Mouse (Mus musculus): ENCODE results near the gene Abcg5. TPM values are rescaled to one million over a fixed set of nuclear protein-coding genes. Genes with fewer than 3 reads are reported as not detected.

The Abcg5 gene
- not detected in 2 replicates for total RNA-seq (2015; ENCODE audit: low replicate concordance)
- not detected in 2 replicates for total RNA-seq (2017; ENCODE audit: low replicate concordance)

DNA sequence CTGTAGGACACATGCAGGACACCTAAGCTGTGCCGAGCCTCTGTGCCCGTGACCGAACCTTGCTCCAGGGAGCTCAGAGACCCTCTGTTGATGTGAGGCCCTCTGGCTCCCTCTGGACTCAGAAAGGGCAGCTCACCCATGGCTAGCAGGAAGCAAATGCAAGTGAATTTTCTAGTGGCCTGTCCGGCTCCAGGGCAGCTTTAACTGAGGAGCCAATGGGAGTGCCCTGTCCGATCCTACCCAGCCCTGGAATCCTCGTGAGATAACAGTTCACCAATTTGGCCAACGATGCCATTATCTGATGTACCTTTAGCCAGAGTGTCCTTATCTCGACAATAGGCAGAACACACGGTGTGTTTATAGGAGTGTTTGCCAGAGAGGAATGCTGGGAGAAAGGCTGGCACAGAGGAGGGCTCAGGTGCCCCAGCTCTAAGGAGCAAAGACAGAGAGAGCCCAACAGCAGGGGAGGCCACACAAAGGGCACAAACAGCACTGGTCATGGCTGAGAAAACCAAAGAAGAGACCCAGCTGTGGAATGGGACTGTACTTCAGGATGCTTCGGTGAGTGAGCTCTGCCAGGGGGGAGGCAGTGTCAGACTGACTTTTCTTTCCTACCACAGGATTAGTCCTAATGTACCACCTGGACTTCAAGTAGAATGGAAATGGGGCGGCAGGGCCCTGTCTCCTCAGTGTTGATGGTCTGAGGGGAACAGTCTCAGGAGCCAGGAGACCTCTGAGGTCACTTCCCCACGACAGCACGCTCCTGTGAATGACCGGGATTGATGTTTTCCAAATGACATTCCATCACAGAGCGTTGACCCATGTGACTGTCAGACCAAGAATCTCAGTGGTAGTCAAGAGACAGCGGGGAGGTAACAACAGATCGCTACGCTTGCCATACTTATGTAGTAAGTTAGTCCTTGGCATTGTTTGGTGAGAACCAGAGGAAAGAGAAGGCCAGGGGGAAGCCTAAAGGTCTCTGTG, at the start of gene Abcg5:
Gene Abcg5, minus strand, starts transcription at position 278 of the 984 bp plus-strand sequence.
- ATAC-seq (replicated peaks; ENCODE audit: low FRiP score, poor library complexity, severe bottlenecking), result no peak

DNA sequence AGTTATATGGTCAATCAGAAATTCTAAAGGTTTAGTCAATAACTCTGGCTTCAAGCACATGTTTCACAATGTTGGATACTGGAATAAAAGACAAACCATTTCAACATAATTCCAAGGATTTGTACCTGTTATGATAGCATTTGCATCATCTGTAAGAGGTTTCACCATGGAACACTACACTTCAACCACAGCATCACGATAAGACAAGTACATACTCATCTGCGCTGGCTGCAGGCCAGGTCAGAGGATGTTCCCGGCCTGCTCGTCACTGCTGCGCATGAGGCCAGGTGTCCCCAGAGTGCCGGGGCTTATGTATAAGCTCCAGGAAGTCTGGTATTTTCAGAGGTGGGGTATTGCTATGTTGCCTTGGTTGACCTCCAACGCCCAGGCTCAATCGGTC, 49.8 kb upstream of the Abcg5 start:
- peak; percentile 71 for ATAC-seq (replicated peaks; ENCODE audit: low FRiP score, poor library complexity, severe bottlenecking)

DNA sequence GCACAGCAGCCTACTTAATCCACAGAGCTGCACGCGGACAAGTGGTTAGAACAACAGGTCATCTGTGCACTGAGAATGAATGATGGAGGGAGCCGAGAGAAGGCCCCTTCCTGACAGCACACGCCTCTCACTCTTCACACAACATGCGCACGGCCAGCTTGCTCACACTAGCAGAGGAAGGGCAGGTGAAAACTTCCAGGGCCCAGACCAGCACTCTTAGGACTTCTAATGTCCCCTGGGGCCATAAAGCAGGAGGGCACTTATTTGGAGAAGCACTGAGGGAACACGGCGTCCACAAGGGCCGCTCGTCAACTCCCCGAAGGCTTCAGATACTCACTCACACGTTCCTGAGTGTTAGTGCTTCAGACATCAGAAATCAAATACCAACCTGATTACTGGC, 48.5 kb upstream of the Abcg5 start:
- ATAC-seq (replicated peaks; ENCODE audit: low FRiP score, poor library complexity, severe bottlenecking), result no peak

DNA sequence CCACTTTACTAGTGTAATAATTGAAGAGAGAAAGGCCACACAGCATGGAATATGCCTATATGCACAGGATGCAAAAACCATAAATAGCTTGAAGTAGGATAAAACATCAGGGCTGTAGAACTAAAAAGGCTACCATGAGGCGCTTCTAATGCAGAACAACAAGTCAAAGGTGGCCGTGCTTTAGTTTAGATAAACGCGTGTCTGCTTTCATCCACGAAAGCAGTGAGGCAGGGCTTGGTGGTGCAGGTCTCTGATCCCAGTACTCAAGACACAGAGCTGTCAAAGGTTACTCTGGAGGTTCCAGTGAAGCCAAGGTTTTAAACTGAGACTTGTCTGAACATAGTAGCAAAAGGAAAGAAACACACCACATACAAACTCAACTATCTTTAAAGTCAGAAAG, 46.3 kb upstream of the Abcg5 start:
- no peak for ATAC-seq (replicated peaks; ENCODE audit: low FRiP score, poor library complexity, severe bottlenecking)

DNA sequence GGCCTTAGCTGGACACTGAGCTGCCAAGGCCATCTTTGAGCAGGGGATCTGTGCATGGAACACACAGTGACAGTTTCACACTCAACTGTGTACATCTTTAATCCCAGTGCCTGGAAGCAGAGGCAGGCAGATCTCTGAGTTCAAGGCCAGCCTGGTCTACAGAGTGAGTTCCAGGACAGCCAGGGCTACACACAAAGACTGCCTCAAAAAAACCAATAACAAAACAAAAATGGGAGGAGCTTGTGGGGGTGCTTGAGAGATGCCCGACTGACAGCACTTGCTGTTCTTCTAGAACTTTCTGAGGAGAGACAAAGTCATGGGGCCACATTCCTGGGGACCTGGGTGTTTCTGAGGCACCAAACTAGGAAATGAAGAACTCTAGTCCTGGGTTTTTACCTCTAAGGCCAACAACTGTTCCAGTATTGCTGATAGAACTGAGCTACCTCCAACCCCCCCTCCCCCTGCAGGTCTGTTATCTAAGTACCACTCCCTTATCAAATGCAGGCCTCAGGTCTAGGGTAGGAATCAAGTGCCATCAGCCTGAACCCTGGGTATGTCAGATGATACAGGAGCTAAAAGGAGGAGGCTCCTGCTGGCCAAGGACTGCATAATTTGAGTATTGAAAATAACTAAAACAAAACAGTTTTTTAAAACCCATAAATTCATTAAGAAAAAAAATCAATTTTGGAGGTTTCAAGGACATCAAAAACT, 45.5 kb upstream of the Abcg5 start:
- peak; percentile 88 for ATAC-seq (replicated peaks; ENCODE audit: low FRiP score, poor library complexity, severe bottlenecking)

DNA sequence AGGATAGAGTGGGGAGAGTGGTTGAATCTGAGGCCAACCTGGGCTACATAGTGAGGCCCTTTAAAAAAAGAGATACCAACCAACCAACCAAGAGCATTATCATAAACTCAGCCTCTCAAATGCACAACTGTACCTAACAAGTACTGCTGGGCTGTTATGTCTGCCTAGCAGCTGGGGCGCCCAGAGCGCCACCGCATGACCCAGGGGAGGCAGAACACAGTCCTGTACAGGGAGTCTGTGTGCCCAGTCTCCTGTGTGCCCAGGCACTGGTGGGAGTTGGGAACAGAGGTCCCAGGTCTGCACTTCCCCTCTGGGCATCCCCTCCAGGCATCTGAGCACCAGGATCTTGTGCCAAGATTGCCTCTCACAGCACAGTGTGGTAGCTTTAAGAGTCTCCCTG, 42.4 kb upstream of the Abcg5 start:
- no peak for ATAC-seq (replicated peaks; ENCODE audit: low FRiP score, poor library complexity, severe bottlenecking)

DNA sequence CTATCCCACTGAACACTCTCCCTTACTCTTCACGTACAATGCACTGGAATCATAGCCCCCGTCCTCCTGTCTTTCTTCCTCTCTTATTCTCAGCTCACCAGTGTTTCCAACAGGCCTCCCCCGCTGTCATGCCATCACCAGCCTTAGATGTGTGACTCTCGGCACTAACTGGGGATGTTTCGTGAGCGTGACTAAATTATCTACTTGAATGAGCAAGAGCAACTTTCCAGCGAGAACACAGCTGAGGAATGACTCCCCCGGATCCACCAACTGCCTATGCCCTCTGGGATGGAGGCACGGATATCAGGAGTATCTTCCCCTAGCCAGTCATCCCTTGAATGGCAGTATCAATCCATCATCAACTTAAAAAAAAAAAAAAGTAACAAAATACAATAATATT, 41.2 kb upstream of the Abcg5 start:
- ATAC-seq (replicated peaks; ENCODE audit: low FRiP score, poor library complexity, severe bottlenecking), result no peak

DNA sequence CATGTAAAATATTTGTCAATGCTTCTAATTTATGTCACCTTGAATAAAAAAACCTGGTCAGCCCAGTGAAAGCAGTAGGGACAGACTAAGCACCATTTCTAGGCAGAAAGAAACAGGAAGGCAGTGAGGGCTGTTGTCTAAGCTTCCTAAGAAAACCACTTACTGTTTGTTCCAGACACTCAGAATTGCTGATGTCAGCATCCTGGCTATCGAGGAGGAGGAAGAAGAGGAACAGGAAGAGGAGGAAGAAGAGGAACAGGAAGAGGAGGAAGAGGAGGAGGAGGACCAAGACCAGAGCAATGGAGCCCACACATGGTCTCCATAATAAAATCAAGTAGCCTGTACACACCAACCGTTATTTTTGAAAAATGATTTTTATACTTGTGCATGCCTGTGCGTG, 36.3 kb upstream of the Abcg5 start:
- no peak for ATAC-seq (replicated peaks; ENCODE audit: low FRiP score, poor library complexity, severe bottlenecking)

DNA sequence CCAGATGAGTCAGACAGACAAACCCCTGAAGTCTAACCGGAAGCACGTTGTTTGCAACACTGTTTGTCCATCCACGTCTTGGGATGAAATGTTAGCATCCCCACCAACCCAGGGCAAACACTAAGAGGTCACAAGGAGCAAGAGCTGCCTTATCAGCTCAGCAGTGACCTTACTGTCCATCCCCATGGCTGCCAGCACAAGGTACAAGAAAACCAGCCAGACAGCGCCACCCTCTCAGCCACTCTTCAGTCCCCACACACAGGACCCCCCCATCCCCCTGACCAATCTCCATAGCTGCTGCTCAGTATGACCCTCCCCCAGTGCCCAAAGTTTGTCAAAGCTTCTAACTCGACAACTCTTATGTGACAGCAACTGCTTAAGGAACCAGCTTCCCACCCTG, 34.6 kb upstream of the Abcg5 start:
- ATAC-seq (replicated peaks; ENCODE audit: low FRiP score, poor library complexity, severe bottlenecking), result no peak

DNA sequence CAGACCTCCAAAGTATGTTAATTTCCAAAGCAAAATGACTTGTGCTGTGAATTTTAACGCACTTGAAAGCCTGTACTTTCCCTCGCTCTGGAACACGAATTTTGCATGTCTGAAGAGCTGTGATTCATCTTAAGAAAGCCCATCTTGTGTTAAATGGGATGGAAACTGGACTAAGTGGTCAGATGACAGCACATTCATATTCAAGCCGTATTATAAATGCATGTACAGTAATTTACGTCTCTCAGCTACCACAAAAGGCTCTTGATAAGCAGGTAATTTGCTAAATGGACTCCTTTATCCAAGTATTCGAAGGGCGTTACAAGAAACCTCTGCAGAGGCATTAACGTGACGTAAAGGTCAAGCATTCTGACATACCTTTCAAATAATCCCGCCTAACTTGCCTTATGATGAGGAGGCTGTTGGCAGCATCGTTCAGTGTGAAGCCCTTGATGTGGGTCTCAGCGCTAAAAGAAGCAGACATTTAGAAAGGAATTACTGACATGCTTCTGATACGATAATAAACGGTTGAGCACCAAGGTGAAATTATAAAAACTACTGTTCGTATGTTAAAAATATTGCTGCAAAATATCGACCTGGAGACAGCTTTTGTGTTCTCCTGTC, 33.6 kb upstream of the Abcg5 start:
- ATAC-seq (replicated peaks; ENCODE audit: low FRiP score, poor library complexity, severe bottlenecking), result no peak

DNA sequence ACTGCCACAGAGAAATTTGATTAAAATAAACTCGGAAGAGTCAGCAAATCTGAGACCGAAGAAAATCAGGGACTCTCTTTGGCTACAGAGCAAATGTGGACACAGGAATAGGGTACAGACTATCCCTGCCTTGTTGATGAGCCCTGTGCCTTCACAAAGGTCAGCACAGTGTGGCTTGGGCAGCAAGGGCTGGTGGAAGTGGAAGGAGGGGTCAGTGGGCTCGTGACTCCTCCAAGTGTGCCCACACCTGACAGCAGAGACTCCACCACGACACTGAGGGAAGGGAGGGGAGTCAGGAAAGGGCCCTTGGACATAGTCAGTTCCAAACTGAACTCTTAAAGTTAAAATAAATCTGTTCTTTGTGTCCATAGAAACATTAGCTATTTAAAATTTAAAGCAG, 32.1 kb upstream of the Abcg5 start:
- ATAC-seq (replicated peaks; ENCODE audit: low FRiP score, poor library complexity, severe bottlenecking), result no peak

DNA sequence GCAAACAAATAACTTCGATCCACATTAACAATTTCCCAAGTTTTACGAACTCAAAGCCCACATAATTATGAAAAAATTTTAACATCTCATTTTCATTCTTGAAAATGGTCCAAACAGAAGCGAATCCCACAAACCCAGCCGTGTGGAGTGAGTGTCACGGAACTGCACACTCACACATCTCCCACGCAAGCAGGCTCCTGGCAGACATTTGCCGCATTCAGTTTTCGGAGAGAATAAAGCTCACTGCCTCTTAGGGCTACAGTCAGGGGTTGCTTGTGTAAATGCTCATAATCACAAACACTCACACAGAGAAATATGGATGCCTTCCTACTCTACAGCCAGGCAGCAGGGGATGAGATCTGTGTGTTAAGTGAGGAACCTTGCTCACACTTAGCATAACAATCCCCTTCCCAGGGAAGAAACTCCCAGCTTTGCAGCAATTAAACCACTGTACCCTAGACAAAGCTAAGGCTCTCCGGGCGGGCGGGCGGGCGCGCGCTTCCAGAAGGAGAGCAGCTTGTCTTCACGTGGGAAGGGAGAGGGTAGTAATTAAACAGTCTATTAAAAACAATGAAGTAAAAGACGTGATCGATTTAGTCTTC, 30.9 kb upstream of the Abcg5 start:
- no peak for ATAC-seq (replicated peaks; ENCODE audit: low FRiP score, poor library complexity, severe bottlenecking)

DNA sequence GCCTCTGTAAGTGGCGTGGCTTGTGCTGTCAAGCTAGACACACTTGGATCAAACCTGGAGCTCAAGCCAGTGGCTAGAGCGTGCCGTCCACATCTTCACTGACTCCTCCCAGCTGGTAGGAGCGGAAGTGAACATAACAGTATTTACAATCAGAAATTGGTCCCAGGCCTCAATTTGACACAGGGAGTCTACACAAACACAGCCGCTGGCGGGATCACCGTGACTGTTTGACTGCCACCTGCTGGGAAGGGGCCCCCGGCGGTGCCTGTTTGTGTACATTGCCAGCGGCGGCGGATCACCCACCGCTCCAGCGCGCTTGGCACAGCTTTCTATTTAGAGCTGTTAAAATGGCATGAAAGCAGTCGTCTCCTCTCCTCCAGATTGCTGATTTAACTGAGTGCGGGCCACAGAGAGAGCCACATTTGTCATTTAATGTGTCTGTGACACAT, 26.6 kb upstream of the Abcg5 start:
- ATAC-seq (replicated peaks; ENCODE audit: low FRiP score, poor library complexity, severe bottlenecking), result no peak

DNA sequence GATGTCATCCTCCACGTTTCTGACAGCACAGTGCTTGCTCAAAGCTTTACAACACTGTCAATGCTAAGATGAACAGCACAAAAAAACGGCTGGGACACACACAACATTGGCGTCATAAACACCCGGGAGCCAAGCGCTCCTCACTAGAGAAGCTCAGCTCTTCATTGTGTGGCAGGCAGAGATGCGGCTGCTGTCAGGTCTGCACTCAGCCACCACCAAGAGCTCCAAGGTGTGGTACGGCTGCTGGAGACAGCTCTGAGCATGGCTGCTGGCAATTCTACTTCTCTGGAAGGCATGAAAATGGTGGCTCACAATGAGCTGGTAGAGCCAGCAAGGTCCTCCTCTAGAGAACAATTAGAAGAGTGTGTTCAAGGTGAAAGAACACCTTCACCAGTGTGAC, 26.0 kb upstream of the Abcg5 start:
- no peak for ATAC-seq (replicated peaks; ENCODE audit: low FRiP score, poor library complexity, severe bottlenecking)

DNA sequence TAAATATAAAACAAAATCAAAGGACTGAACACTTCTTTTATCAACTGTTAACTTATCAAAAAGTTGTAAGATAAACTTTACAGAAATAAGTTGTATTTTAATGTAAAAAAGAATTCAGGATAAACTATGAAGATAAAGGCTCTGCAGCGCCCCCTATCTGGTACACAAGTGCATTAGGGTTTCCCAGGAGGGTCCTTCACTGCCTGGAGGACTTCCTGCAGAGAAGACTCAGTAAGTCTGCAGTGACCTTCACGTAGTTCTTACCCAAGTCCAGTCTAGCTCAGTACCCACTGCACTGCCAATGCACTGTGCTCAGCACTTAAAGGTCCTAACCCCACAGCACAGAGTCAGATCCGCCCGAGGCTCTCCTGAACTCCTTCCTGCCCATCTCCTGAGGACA, 24.6 kb upstream of the Abcg5 start:
- no peak for ATAC-seq (replicated peaks; ENCODE audit: low FRiP score, poor library complexity, severe bottlenecking)

DNA sequence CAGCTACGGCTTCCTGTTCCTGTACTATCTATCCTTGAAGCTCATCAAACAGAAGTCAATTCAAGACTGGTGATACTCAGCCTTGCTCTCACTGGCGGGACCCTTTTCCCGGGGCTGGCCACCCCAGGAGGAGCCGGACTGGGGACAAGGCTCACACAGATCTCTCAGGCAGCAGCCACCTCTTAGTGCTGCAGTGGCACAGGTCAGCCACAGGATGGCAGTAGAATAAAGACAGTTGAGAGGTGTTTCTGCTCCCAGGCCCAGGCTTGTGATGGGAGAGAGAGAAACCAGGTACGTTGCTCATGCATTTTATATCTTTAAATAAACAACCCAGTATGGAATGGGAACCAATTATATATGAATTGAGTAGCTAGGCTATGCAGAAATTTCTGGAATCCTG, 15.9 kb upstream of the Abcg5 start:
- ATAC-seq (replicated peaks; ENCODE audit: low FRiP score, poor library complexity, severe bottlenecking), result peak; percentile 87

DNA sequence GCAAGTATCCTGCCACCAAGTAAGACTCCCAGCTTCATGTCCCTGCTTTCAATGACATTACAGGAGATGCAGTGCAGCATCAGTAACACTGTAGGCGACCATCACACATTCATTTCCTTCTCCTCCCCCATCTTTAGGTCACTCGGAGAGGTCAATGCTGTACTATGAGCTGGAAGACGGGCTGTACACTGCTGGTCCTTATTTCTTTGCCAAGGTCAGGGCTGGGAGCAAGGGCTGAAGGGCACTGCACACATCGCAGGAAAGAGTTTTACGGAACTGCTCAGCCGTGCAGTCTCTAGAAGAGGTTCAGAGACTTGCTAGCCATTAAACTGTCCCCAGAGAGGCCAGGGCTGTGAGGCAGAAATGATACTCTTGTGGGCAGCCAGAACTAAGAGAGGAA, 13.7 kb upstream of the Abcg5 start:
- no peak for ATAC-seq (replicated peaks; ENCODE audit: low FRiP score, poor library complexity, severe bottlenecking)

DNA sequence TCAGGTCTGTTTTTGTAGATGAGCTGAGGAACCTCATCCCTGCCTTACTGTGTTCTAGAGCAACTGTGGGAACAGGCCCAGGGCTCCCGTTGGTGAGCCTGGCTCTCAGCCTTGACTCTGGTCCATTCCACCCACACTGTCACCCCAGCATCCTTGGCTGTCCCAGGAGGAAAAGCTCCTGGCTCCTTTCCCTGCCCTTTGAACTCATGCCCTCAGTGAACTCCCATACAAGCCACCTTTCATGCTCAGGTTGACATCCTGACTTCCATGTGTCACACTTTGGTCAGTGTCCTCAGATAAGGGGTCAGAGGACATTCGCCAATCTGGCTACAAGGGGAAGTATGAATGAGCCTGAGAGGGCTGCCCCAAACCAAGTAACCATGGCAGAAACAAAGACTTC, 10.9 kb upstream of the Abcg5 start:
- no peak for ATAC-seq (replicated peaks; ENCODE audit: low FRiP score, poor library complexity, severe bottlenecking)

DNA sequence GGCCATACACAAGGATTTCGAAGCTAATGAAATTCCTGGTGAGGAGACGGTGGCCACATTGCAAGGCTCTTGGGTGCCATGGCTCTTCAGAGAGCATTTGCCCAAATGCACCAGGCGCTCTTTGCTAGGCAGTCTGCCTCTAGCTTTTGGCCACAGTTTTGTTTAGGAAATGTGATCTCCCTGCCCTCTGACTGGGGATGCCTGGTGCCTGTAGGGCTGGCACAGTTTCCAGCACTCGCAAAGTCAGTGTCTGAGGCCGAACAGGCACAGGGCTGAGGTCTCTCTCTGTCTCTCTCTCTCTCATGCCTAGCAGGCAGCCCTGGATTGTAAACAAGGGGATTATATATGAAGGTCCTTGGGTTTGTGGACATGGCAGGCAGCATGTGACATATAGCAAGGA, 7.3 kb upstream of the Abcg5 start:
- ATAC-seq (replicated peaks; ENCODE audit: low FRiP score, poor library complexity, severe bottlenecking), result no peak

DNA sequence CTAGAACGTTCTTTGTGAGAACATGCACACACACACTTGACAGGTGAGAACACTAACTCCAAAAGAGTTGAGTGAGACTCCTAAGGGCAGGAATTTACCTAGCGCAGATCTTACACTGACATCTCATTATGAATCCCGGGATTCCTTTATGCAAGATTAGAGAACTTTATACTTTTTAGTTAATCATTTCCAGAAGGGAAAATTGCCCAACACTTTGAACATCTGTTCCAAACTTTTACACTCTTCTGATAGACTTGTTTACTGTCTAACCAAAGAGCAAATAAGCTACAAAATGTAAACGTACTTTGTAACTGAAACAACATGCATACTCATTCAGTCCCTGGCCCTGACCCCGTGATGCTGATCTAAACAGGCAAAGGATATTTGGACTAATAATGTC, 6.5 kb upstream of the Abcg5 start:
- no peak for ATAC-seq (replicated peaks; ENCODE audit: low FRiP score, poor library complexity, severe bottlenecking)

Data from erythroid progenitor cell, adult 5-6 weeks (primary cell).